Mouse (Mus musculus): ENCODE measurements around the gene Rprd1b.
A peak's percentile ranks its signal among the peaks of the same experiment; 100 is the strongest.

Rprd1b gene

DNA sequence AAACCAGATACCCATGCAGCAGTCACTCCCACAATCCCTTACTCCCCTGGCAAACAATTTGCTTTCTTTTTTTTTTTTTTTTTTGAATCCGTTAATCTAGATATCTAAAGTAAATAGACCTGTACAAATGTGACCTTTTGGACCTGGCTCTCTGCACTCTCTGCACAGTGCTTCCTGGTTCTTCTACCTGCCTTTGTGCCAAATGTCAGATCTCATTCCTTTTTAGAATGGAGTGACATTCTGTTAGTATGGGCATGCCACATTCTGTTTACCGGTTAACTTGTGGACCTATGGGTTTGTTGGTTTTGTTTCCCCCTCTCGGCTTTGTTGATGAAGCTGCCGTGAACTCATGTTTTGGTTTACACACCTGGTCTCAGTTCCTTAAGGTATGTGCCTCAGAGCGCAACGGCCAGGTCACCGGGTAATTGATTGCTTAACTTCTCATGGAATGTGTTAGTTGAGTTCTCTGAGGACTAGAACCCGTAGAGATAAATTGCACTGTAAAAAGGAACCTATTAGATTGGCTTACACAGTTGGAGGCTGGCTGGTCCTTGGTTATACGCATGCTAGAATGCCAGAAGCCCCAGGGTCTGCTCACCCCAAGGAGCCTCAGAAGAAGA lies 52.4 kb downstream of the Rprd1b start:
- DNase-seq (ENCODE audit: low spot score): no peak

DNA sequence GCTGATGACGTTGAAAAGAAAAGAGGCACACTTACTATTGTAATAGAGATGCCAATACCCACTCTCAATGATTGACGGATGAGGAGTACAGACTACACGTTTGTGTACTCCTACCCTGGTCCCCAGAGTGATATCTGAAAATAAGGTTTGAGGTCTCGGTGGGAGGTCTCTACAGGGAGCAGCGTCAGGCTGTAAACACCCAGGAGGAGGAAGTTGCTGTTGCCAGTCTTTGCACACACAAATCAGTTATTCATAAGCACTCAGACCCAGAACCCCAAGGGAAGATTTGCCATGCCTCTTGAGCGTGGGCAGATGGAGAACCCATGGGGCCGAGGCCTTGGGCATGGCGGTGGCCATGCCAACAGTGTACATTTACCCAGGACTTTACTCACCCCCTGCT lies 56.2 kb downstream of the Rprd1b start:
- no peak for DNase-seq (ENCODE audit: low spot score)

DNA sequence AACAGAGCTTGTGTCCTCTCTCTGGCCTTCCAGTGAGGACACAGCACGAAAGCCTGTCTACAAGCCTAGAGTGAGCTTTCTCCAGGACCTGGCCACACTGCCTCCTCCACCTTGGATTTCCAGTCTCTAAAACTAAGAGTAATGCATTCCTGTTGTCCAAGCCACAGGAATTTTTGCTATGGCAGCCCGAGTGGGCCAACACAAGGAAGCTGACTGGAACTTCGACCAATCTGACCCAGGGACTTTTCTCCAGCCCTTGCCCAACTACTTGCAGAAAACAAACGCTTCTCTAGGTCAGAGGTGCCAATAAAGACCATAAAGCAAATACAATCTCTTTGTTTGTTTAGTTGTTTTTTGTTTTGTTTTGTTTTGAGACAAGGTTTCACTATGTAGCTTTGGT lies 61.8 kb downstream of the Rprd1b start:
- no peak for DNase-seq (ENCODE audit: low spot score)

DNA sequence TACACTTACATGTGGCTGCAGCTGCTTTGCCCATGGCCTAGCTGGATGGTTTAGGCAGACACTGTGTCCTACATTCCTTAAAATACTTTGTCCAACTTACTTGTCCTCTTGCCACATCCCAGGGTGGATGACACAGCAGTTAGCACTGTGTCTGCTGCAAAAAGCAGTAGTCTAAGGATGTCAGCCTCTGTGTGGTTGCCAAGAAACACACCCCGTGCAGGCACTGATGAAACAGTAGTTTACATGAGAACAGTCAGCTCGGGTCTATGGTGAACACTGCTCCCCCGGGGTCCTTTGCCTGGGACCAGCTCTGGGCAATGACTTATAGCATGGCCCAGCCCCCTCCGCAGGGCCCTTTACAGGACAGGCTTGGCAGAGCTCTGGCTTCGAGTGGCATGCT lies 65.0 kb downstream of the Rprd1b start:
- DNase-seq (ENCODE audit: low spot score): no peak

DNA sequence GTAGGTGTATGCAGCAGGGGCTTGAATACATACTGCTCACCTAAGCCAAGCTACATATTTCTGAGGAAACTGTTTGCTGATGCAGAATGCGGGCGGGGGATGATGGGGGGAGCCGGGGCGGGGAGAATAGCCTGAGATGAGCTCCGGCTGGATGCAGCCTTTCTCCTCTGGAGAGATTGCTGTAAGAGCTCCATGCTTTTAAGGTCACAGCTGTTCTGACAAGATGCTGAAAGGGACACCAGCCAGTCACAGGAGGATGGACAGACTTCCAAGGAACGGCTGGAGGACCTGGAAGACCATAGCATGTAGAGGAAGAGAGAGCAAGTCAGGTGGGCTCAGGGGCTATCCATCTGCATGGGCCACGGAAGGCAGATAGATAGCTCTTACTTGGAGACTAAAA lies 66.0 kb downstream of the Rprd1b start:
- DNase-seq (ENCODE audit: low spot score): no peak

DNA sequence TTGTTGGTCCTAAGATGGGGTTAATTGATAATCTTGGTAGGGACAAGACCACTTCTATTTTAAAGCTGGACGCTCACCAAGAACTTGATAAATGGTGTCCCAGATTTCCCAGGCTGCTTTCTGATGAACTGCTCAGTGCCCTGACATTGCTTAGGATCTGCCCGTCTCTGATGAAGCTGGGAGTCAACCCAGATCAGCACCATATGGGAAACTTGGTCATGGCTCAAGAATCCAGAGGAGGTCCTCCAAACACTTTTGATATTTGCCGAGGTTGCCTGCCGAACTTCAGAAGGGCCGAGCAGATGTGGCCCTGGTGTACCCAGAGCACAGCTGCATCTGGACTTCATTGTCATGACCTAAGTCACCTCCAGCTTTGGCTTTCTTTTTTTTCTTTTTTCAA lies 66.5 kb downstream of the Rprd1b start:
- no peak for DNase-seq (ENCODE audit: low spot score)

DNA sequence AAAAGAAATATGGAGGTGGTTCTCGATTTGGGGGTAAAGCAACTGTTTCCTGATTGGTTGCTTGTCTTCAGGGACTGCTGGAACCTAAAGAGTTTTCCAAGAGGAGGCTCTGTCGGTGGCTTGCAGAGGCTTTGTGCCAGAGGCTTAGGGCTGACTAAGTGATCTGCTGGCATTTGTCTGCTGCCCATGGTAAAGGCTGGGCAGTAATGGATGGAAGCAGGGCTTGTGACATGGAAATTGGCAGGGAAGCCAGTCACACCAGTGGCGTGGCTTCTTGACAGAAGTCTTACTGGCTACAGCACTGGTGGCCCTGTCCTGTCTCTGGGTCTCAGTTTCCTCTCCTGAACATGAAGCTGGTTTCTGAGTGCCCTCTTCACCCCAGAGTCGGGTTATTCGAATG lies 68.8 kb downstream of the Rprd1b start:
- DNase-seq (ENCODE audit: low spot score): no peak

DNA sequence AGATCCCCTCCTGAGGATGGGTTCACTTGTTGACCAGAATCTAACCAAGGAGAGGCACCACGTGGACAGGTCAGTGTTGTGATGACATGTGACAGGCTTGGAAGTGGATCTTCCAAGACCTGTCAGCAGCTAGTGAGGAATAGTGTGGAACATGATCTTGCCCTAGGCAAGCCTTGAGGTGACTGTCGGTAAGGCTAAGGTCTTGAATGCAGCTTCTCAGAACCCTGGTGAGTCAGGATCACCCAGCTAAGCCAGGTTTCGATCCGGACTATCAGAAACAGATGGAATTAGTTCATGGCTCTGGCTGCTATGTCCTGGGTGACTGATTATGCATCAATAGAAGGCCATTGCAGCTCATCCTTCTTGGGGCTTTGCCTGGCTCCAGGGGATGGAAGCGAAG lies 70.4 kb downstream of the Rprd1b start:
- DNase-seq (ENCODE audit: low spot score): no peak

DNA sequence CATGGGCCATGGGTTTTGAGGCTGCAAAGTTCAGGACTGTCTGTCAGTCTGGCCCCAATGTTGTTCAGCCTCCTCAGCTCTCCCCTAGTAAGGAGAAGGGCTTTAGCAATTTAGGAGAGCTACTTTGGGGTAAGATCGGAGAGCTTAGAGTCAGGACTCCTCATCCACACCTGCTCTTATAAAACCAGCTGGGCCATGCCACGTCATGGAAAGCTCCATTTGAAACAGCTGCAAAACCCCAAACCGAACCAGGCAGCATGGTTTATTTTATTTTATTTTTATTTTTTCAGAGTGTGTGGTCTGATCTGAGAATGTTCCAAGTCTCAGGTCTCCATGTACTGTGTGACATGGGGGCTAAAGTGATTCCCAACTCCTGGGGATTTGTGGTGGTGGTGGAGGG lies 71.2 kb downstream of the Rprd1b start:
- no peak for DNase-seq (ENCODE audit: low spot score)

DNA sequence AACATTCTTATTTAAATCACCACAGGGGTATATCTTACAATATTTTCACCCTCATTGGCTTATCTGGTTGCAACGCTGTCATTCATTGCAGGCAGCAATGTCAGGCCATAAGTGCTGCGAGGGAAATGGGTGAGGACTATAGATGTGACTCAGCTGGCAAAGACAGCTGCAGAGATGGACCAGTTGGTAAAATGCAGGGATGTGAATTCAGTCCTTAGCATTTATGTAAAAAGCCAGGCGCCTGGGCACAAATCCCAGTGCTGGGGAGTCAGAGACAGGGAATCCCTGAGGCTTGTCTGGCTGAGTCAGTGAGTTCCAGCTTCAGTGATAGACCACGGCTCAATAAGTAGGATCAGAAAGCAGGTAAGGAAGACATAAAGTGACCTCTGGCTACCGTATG lies 73.5 kb downstream of the Rprd1b start:
- DNase-seq (ENCODE audit: low spot score): no peak

DNA sequence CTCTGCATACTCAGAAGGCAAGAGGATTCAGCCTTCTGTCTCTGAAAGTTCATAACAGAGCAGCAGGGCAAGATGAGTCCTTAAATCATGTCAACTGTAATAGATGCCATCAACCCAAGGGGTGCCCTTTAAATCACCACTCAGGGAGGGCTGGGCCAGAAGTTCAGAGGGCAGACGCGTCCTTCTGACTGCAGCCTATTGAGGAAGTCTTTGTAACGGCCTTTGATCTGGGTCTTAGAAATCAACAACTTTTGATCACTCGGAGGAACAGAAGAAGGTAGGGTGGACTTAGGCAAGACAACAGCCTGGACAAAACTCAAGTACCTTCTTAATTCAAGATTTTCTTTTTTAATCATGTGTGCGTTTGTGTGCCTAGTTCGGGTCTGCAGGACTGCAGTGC lies 76.7 kb downstream of the Rprd1b start:
- no peak for DNase-seq (ENCODE audit: low spot score)

DNA sequence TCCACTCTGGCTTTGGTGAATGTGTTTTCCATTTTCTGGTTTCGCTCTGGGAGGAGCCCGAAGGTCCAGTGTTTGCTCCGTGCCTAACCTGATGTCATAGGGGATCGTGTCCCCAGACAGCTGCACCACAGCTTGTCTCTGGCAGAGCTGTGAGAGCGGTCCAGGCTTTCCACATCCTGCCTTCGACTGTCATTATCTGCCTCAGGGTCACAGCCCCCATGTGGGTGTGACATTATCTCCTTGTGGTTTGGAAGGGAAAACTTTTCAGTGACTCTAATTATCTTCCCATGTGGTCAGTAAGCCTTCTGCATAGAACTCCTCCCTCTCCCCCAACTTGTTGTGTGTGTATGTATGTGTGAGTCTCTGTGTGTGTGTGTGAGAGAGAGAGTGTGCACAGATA lies 77.3 kb downstream of the Rprd1b start:
- DNase-seq (ENCODE audit: low spot score): no peak

DNA sequence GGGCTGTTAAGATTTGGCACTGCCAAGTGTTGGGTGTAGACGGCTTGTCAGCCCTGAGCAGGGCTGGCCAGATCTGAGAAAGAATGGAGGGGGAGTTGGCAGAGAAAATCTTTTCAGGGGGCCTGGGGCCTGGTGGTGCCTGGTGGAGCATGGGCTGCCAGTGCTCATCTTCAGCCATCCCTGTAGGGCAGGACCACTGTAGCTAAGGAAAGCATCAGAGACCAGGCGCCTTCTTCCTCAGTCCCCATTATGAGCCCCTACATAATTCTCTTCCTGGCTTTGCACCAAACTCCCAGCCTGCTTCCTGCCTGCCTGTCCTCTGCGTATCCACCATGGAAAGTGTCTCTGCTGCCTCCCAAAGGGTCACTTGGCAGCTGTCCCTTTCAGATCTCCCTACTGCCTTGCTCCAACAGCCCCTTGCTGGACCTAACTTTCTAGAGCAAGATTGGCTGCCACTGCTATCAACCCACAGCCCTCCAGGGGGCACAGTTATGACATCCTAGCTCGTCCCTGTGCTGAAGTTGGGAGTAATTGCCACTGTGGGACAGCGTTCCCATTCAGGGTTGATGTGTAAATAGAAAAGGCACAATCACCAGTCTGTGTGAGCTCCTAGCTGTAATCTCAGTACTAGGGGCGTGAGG lies 78.8 kb downstream of the Rprd1b start:
- DNase-seq (ENCODE audit: low spot score): peak; percentile 77

DNA sequence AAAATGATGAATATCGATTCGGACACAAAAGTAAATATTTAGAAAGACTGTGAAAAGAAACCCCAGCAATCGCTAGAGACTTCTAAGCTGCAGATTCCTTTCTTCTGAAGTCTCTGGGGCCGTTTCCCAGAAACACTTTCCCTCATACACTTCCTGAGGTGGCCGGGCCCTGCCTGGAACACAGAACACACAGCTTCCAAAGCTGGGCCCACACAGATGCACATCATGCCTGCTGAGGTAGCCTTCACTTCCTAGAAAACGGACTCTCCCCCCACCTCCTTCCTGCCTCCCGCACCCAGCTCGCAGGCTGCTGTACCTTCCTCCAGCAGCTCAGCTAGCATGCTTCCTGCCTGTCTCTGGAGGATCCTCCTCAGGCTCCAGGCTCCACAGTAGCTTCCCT lies 81.2 kb downstream of the Rprd1b start:
- DNase-seq (ENCODE audit: low spot score): no peak

DNA sequence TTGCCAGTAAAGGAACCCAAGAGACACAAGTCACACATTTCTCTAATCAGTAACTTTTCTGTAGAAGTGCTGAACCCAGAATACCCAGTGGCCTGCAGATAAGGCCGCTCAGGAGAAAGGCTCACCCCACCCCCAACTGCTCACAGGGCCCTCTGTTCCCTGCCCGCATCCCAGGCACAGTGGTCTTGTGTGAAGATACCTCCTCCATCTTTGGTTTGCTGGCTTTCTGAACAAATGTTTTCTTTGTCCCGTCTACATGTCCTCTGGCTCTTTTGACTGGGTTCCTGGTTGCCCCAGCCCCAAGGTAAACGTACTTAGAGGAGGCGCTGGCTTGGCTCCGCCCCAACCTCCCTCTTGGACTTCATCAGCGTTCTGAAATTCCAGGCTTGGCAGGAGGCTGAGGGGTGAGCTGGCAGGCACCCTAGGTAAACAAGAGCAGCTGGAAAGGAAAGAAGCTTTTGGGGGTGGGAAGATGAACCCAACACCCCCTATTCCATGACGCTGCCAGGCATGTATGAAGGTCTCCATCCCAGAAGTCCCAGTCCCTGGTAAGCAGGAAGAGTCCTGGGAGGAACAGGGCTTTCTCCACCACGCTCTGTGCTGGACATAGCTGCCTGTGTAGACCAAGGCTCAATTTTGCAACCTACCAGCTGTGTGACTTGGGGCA lies 85.4 kb downstream of the Rprd1b start:
- no peak for DNase-seq (ENCODE audit: low spot score)

DNA sequence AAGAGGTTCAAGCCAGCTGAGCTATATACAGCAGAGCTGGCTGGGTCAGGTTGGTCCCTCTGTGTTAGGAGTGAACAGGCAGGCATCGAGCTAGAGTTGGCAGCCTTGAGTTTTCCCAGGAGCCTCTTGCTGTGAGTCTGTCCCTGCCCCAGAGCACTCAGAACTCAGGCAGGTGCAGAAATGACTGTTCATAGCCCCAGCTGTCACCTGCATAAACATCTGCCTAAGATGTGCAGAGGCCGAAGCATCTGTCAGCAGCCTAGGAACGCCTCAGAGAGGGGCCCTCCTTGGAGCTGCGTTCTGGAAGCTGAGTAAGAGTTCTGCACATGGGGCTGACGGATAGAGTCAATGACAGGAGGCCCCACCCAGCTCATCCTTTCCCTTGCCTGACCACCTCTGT lies 86.6 kb downstream of the Rprd1b start:
- no peak for DNase-seq (ENCODE audit: low spot score)

DNA sequence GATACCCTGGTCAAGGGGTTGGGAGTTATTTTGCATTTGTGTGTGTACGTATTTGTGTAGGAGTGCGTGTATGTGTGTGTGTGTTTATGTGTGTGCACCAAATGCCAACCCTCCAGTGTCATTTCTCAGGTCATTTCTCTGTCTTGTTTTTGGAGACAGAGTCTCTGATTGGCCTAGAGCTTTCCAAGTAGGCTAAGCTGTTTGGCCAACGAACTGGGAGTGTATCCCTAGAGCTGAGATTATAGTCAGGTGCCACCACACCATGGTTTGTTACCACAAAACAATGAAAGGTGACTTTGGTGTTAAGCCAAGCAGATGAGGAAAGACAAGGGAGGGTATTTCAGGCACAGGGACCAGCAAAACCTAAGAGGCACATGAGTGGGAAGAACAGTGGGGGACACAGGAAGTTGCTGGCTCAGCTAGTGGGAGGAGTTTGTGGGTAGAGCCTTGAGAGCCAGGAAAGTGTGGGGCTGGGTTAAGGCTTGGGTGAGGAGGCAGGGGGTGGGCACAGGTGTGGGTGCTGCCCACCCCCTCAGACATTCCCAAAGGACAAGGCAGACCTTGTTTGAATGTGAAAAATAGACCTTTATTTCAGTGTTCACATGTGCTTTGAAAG lies 87.6 kb downstream of the Rprd1b start:
- DNase-seq (ENCODE audit: low spot score): no peak

DNA sequence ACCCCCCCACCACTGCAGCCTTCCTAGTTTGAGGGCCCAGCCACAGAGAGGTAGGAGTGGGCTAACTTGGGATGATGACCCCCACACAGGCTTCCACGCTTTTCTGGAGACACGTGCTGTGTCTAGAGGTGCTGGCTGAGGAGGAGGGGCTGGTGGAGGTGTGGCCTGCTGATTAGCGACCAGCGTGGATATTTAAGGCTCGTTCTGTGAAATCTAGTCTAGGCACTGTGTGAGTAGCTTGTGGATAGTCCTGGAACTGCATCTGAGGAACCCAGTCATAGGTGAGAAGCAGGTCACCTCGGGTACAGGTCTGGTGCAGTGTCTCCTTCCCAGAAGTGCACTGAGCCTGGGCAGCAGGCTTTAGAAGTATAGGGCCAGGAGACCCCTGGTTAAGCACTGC lies 88.4 kb downstream of the Rprd1b start:
- DNase-seq (ENCODE audit: low spot score): no peak

DNA sequence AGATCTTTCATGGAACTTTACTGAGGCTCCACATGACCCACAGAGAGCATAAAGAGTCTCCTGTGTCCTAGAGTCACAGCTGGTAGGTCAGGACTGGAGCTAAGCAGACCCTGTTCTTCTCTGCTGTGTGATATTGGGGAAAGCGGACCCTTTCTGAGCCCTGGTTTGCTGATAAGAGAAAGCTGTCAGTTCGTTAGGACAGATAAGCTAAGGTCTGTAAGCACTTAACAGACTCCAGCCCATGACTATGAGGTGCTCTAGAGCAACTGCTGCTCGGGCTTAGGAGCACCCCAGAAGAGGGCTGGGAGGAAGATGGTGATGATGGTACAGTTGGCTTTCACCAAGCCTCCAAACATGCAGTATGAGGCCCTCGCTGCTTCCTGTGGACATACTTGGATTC lies 90.8 kb downstream of the Rprd1b start:
- DNase-seq (ENCODE audit: low spot score): no peak

DNA sequence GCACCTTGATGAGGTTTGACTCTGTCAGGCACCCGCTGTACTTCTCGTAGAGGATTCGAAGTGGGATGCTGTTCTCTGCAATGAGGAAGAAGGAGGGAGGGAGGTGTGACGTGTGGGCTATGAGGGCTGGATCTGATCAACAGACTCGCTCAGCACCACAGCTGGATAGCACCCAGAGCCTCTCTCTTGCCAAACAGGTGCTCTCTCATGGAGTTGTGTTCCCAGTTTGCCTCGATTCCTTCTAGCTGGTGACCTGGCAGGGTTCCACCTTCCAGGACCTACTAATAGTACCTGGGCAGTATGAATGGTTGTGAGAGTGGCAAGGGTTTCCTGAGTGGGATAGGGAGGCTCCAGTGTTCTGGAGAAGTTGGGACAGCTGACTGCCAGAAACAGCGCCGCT lies 91.9 kb downstream of the Rprd1b start:
- no peak for DNase-seq (ENCODE audit: low spot score)

DNA sequence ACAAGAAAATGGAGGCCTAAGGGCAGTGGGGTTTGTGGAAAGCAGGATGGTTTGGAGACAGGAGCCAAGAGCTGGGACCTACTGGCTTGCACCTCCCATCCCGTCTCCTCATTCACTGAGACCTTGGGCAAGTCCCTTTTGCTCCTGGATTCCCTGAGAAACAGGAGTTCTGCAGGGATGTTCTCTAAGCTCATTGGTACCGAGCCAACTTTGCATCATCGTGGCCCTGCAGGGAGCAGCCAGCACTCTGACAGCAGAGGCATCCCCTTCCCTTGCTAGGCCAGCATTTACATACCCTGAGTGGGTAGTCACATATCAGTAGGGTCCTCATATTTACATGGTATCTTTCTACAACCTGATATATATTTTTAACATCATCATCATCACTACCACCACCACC lies 92.6 kb downstream of the Rprd1b start:
- no peak for DNase-seq (ENCODE audit: low spot score)

DNA sequence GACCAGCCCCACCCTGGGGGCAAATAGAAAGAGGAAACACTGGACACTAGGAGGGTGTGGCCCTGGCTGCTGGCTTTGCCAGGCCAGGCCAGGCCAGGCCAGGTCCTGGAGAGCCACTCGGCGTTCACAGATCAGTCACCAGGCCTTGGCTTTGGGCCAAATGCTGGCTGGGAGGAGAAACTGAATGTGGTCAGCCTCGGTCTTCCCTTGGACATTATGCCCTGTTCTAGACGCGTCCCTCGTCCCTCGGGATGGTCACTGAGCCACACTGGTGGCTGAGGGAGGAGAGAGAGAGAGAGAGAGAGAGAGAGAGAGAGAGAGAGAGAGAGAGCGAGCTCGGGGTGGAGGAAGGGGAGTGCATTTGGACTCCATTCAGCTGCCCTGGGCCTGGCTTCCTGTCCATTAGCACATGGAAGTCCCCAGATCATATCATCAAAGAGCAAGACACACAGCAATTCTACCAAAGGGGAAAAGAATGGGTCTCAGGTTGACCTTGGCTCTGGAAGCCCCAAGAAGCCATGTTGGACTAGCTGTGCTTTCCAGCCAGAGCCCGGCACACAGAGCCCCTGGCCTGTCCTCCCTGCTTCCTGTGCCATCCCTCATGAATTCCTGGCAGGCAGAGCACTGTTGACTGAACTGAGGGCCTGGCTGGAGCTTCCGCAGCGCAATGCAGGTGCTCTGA lies 93.5 kb downstream of the Rprd1b start:
- no peak for DNase-seq (ENCODE audit: low spot score)

DNA sequence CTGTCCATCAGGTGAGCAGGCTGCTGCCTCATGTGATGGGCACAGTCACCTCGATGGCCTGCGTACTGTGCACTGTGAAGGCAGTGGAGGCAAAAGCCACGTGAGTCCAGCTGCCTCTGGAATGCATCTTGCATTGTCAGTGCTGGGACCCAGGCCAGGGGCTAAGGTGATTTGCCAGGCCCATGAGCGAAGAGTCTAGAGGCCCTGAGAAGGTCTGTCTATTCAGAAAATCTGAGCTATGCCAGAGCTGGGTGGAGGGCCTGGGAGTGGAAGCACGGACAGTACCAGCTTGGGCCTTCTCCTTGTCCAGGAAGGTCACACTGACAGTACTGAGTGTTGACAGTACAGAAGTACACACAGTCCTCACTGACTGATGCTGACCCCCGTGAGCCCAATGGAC lies 94.5 kb downstream of the Rprd1b start:
- no peak for DNase-seq (ENCODE audit: low spot score)

All from retina, embryonic 14.5 days (tissue).